Mouse (Mus musculus) cerebellum, adult 2 months (tissue): ENCODE results near the gene Litaf. TPM values are rescaled to one million over a fixed set of nuclear protein-coding genes. Genes with fewer than 3 reads are reported as not detected.
A peak's percentile ranks its signal among the peaks of the same experiment; 100 is the strongest.

Experiments used
- DNase-seq, 2 experiments: peaks; one replicate each; pipeline ENCODE4 v3.0.0; 2021
- H3K27ac ChIP-seq: fragments of 200-500 bp; 2 replicates; pipeline ENCODE4 v1.5.1; 2012; ENCODE audit warnings: low read length, control low read depth, inconsistent platforms; ENCODE audit not compliant: insufficient read depth
- H3K27me3 ChIP-seq: fragments of 200-500 bp; 2 replicates; pipeline ENCODE4 v1.6.1; 2012; ENCODE audit warnings: inconsistent platforms, mild to moderate bottlenecking, low read length, moderate library complexity; ENCODE audit not compliant: control insufficient read depth, insufficient read depth
- H3K4me1 ChIP-seq: fragments of 200-500 bp; 2 replicates; pipeline ENCODE4 v1.6.1; 2011; ENCODE audit warnings: low read length; ENCODE audit not compliant: control insufficient read depth, insufficient read depth
- H3K4me3 ChIP-seq: fragments of 200-500 bp; replicated peaks from 2 replicates; pipeline ENCODE3; 2011; ENCODE audit warnings: mild to moderate bottlenecking, low read depth, low read length, control low read depth; ENCODE audit not compliant: insufficient read depth
- CTCF ChIP-seq: fragments of 200-500 bp; IDR thresholded peaks from 2 replicates; pipeline ENCODE4 v1.5.1; 2011; ENCODE audit warnings: low read depth, mild to moderate bottlenecking, control low read depth, low read length, moderate library complexity, borderline replicate concordance; ENCODE audit not compliant: insufficient read depth
- POLR2A ChIP-seq: fragments of 200-500 bp; IDR thresholded peaks from 2 replicates; pipeline ENCODE4 v1.6.1; 2011; ENCODE audit warnings: low read length, control low read depth, borderline replicate concordance; ENCODE audit not compliant: insufficient read depth
- WGBS: fragments of 180-500 bp; shearing (Covaris S2); methylation state at CpG from one replicate; pipeline ENCODE4 v1.1.7; 2018; 5-methylcytosine and 5-hydroxymethylcytosine counted together
- polyA plus RNA-seq: library from polyadenylated mRNA; depleted of rRNA; stranded (reverse); fragments of >200 nt; gene quantifications from 2 replicates; pipeline ENCODE4 v1.2.3, GENCODE M21; 2012

Litaf gene
- polyA plus RNA-seq, 1 experiment: 82.3 TPM

- Histone ChIP-seq H3K4me3 (no peak overlapping the region), H3K27me3 (no peaks in the 10 kb centered on the region), H3K27ac (no peak overlapping the region), H3K4me1 (no peaks in the 10 kb centered on the region)
- TF ChIP-seq POLR2A: no peak
- no peak for TF ChIP-seq CTCF
- 54% methylated on average over 6 of the region's 6 CpGs for whole genome bisulfite sequencing
- DNase-seq: peak in 1 of 2 experiments; percentile 15
These were observed 59.9 kb downstream of the Litaf start for GRCm38 (mm10) chr16:11006100-11006499.

- TF ChIP-seq CTCF (no peak), POLR2A (no peak)
- H3K27ac ChIP-seq: no peak overlapping the region
- no peaks in the 10 kb centered on the region for H3K27me3 ChIP-seq
- 93% methylated on average over 7 of the region's 7 CpGs for WGBS
- H3K4me1 ChIP-seq: no peaks in the 10 kb centered on the region
- no peak overlapping the region for H3K4me3 ChIP-seq
- no peak for DNase-seq
These were observed 64.0 kb downstream of the Litaf start for GRCm38 (mm10) chr16:11001703-11002659.

DNA sequence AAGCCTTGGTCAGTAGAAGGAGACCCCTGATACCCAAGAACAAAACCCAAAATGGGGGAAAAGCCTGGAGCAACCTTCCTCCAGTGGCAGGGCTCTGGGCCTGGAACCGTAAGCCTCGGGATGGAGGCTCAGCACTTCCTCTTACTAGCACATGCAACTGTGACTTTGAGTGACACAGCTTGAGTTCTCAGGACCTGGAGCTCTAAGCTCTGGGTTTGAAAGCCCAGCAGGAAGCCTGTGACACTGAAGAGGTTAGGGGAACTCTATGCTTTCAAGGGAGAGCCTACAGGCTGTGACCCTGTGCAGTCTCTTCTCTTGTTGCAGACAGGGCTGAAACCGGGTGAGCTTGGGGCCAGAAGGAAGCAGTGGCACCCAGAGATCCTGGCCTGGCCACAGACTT lies 66.1 kb downstream of the Litaf start:
- Histone ChIP-seq H3K27me3 (no peaks in the 10 kb centered on the region), H3K4me1 (no peaks in the 10 kb centered on the region), H3K27ac (no peak overlapping the region), H3K4me3 (no peak overlapping the region)
- TF ChIP-seq POLR2A: no peak
- no peak for TF ChIP-seq CTCF
- 62% methylated on average over 3 of the region's 3 CpGs for WGBS
- DNase-seq: no peak

GRCm38 (mm10) chr16:10998224-10998623 lies 67.7 kb downstream of the Litaf start:
- H3K27ac ChIP-seq: no peak overlapping the region
- H3K4me3 ChIP-seq: no peak overlapping the region
- no peaks in the 10 kb centered on the region for H3K27me3 ChIP-seq
- H3K4me1 ChIP-seq: no peaks in the 10 kb centered on the region
- TF ChIP-seq POLR2A (no peak), CTCF (no peak)
- DNase-seq: no peak
- 78% methylated on average over 9 of the region's 9 CpGs for WGBS

DNA sequence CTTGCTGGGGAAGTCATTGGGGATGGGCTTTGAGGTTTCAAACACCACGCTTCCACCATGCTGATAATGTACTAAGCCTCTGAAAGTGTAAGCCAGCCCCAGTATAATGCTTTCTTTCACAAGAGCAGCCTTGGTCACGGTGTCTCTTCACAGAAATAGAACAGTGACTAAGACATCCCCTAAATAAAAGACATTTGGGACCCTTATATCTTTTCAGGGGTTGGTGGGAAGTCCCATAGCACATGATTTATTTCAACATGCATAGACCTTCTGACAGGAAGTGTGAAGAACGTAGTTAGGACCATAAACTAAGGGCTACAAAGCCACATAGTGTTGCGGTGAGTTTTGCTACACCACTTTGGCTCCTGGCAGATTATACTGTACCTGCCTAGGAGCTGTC lies 69.4 kb downstream of the Litaf start:
- TF ChIP-seq POLR2A (no peak), CTCF (no peak)
- Histone ChIP-seq H3K27me3 (no peaks in the 10 kb centered on the region), H3K4me3 (no peak overlapping the region), H3K4me1 (no peaks in the 10 kb centered on the region), H3K27ac (no peak overlapping the region)
- 93% methylated on average over 4 of the region's 4 CpGs for WGBS
- no peak for DNase-seq

DNA sequence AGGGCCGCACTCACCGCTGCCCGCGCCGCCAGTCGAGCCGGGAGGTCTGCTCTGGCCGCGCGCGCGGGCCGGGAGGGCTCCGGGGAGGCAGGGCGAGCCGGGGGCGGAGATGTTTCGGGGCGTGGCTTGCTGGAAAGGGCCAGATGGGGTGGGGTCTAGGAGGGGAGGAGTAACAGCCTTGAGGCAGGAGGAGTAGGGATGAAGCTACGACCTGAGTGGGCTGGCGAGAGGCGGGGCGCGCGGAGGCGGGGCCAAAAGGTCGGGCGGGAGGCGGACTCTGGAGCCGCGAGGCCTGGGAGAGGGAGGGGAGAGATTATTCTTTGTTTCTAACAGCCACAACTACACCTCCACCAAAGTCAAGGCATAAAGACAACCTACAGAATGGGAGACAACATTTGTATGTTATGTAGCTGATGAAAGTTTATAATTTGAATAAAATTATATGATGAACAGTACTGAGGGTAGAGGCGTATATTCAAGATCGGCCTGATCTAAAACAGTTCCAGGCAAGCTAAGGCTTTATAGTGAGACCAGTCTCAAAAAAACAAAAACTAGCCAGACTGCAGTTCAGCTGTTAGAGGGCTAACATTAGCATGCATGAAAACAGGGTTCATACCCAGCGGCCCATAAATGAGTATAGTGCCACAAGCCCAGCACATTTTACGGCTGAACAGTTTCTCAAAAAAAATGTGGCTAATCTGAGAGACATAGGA lies 72.8 kb downstream of the Litaf start:
- DNase-seq: peak; percentile 66 to 69
- Histone ChIP-seq H3K4me1 (no peaks in the 10 kb centered on the region), H3K27me3 (no peaks in the 10 kb centered on the region), H3K27ac (no peak overlapping the region), H3K4me3 (peak overlapping the region; percentile 35)
- 5% methylated on average over 35 of the region's 35 CpGs for WGBS
- TF ChIP-seq POLR2A (no peak), CTCF (no peak)

- H3K4me1 ChIP-seq: no peaks in the 10 kb centered on the region
- TF ChIP-seq CTCF: no peak
- 5% methylated on average over 52 of the region's 52 CpGs for WGBS
- peak overlapping the region; percentile 35 for H3K4me3 ChIP-seq
- DNase-seq: peak in 1 of 2 experiments; percentile 22
- H3K27me3 ChIP-seq: no peaks in the 10 kb centered on the region
- H3K27ac ChIP-seq: no peak overlapping the region
These were observed 73.6 kb downstream of the Litaf start for GRCm38 (mm10) chr16:10992090-10993031.
